Mouse (Mus musculus) erythroblast, embryonic 14.5 days (primary cell): ENCODE data around the gene Reep1.

Source experiments
- GATA1 ChIP-seq: IDR thresholded peaks from 2 replicates; pipeline ENCODE4 v1.6.1; 2012; ENCODE audit warnings: low read length, inconsistent platforms, mixed read lengths
- TAL1 ChIP-seq: IDR thresholded peaks from 3 replicates; pipeline ENCODE4 v1.6.1; 2012; ENCODE audit warnings: low read length, inconsistent platforms, mixed read lengths

GRCm38 (mm10) chr6:71713532-71713931, 6.2 kb downstream of the Reep1 start:
- TF ChIP-seq GATA1 (no peak), TAL1 (no peak)
